Mouse (Mus musculus): ENCODE measurements at regions not wholly inside any gene's neighbourhood (a gene's known extent, or its start where the extent isn't known, plus 50 kb on each side); places are given as distances from the start of the nearest gene placed in this dataset.
A peak's percentile ranks its signal among the peaks of the same experiment; 100 is the strongest.

DNA sequence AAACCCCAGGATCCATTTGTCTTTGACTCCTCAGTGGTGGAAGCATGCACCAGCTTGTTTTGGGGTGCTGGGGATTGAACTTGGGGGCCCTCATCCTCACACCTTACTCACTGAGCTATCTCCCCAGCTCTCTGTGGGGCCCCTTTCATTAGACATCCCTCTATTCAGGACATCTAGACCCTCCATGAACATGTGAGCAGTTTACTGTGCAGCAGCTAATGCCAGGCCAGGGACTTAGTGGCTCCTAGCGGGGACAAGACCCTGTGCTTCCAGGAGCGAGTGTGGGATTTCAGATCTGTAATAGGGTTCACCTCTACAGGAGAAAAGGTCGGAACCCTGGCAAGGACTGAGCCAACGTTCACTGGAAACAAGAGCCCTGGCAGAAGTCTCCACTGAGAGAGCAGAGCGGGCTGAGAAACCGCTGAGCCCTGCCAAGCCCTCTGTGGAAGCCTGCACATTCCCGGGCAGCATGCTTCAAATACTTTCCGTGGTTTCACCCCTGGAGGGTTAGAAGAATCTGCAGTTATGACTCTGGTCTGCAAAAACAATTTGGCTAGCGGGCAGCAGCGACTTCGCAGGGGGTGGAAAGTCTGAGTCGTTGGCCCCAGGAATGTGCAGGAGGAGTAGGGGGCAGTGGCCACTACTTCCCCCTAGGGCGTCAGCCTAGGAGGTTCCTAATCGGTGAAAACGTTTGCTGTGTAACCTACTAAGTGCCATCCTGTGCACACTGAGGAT is 125.6 kb downstream of the Smad6 start:
- peak; percentile 20 to 54 for DNase-seq (ENCODE audit: inconsistent age in 2 of 2, low spot score in 1 of 2)

DNA sequence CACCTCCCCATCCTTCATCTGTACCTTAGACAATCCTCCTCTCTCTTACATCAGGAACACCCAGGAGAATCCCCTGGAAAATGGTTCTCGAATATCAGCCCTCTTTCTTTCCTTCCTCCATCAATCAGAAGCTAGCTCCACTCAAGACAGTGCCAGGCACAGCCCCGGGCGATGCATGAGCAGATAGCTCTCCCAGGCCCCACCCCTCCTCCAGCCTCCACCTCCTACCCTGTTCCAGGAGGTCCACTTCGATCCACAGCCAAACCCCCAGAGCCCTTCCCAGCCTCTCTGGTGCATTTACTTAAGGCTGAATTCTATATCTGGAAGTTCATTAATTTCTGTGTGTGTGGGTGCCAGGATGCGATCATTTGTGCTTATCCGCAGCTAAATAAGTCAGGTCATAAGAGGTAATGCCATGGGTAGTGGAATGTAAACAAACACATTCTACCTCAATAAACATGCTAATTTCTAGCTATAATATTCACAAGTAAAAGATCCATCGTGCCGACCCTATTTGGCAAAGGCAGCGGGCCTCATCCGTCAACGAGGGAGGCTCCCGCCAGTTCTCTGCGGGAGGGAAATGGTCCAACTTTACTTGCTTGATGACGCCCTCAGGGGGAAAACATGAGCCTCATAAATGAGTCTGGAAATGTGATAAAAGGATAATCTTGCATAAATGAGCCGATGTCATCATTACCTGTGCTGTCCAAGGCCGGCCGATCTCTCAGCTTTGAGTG is 129.5 kb downstream of the Smad6 start:
- no peak for DNase-seq (ENCODE audit: inconsistent age in 2 of 2, low spot score in 1 of 2)

GRCm38 (mm10) chr9:63890717-63891116 is 131.1 kb downstream of the Smad6 start:
- DNase-seq (ENCODE audit: inconsistent age in 2 of 2, low spot score in 1 of 2), result no peak

GRCm38 (mm10) chr9:63889570-63889969 is 131.8 kb upstream of the Smad3 start:
- DNase-seq (ENCODE audit: inconsistent age in 2 of 2, low spot score in 1 of 2), result no peak

- DNase-seq (ENCODE audit: inconsistent age in 2 of 2, low spot score in 1 of 2), result no peak
These were observed 127.2 kb upstream of the Smad3 start for GRCm38 (mm10) chr9:63884971-63885370.

GRCm38 (mm10) chr9:63883738-63884520 is 126.1 kb upstream of the Smad3 start:
- no peak for DNase-seq (ENCODE audit: inconsistent age in 2 of 2, low spot score in 1 of 2)

- no peak for DNase-seq (ENCODE audit: inconsistent age in 2 of 2, low spot score in 1 of 2)
These were observed 123.9 kb upstream of the Smad3 start for GRCm38 (mm10) chr9:63881692-63882091.

DNA sequence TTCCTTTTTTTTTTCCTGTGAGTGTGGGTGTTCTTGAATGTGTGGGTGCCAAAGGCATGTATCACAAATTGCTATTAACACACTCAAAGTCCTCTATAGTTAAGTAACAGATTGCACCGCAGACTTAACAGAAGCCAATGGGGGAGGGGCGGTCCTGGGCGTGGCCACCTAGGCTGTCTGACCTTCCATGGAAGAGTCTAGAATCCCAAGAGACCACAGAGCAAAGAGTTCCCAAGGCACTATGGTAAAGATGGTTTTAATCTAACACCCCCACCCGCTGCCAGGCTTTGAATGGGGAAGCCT is 123.4 kb upstream of the Smad3 start:
- no peak for DNase-seq (ENCODE audit: inconsistent age in 2 of 2, low spot score in 1 of 2)

GRCm38 (mm10) chr9:63880487-63881260 is 122.9 kb upstream of the Smad3 start:
- DNase-seq (ENCODE audit: inconsistent age in 2 of 2, low spot score in 1 of 2), result no peak

GRCm38 (mm10) chr9:63879710-63880428 is 122.1 kb upstream of the Smad3 start:
- DNase-seq (ENCODE audit: inconsistent age in 2 of 2, low spot score in 1 of 2), result no peak

GRCm38 (mm10) chr9:63877864-63878263 is 120.1 kb upstream of the Smad3 start:
- DNase-seq (ENCODE audit: inconsistent age in 2 of 2, low spot score in 1 of 2), result no peak

DNA sequence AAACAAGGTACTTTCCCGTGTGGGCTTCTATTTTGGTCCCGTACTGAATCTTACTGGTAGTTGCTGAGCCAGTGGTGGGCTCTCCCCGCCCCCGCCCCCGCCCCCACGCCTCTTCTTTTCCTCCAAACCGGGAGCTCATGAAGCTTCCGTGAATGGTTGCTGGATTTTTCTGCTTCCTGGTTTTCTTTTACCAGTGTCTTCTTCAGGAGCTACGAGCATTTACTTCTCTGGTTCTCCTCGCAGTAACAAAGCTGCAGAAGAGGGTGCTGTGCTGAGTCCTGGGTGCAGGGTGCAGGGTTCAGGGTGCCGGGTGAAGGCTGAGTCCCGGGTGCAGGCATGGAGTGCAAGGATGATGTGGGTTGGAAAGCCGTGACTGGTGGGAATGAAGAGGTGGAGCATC is 119.1 kb upstream of the Smad3 start:
- no peak for DNase-seq (ENCODE audit: inconsistent age in 2 of 2, low spot score in 1 of 2)

DNA sequence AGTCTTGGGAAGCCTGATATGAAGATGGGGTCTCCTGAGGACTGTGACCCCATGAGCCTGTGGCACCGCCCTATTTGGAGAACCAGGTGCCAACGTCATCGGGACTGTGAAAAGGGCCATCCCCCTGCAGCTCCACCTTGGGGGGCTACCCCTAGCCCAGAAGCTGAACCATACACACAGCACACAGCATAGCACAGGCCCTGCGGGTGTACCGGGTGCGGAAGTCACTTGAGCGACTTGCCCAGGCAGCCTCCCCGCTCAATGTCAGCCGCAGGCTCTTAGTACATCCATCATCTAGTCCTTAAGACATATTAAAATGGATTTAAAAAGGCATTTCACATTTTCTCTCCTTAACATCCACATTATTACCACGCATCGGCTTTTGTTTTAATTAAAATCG is 118.2 kb upstream of the Smad3 start:
- DNase-seq (ENCODE audit: inconsistent age in 2 of 2, low spot score in 1 of 2), result no peak

GRCm38 (mm10) chr9:63875193-63875592 is 117.4 kb upstream of the Smad3 start:
- no peak for DNase-seq (ENCODE audit: inconsistent age in 2 of 2, low spot score in 1 of 2)

- DNase-seq (ENCODE audit: inconsistent age in 2 of 2, low spot score in 1 of 2), result no peak
These were observed 106.6 kb upstream of the Smad3 start for GRCm38 (mm10) chr9:63864350-63864749.

DNA sequence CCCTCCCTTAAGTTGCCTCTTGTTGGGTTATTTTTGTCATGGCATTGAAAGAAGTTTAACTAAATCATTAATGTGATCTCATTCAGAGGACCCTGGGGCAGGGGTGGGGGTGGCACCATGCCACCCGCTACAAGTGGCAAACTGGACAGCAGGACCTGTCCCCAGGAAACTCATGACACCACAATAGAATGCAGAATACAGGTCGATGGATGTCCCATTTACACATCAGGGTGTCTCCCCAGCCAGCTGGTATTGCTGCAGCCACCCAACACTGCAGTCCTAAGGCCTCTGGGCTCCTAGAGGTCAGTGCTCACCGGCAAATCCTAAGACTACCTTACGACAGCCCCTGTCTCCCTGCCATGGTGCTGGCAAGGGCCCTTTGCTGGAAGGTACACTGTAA is 105.5 kb upstream of the Smad3 start:
- no peak for DNase-seq (ENCODE audit: inconsistent age in 2 of 2, low spot score in 1 of 2)

DNA sequence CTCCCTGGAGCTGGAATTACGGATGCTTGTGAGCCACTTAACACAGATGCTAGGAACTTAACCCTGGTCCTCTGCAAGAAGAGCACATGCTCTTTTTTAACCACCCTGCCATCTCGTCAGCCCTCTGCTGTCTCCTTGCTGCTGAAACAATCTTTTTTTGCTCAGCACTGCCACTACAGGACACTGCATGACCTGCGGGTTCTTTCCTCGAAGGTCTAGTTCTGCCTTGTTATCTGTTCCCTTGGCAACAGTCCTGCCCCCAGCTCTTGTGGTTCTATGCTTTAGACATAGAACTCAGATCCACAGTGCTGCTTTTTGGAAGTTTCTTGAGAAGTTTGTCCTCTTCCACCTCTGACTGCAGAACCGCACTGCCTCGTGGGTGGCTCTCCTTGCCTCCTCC is 104.6 kb upstream of the Smad3 start:
- DNase-seq (ENCODE audit: inconsistent age in 2 of 2, low spot score in 1 of 2), result peak; percentile 27 to 51

DNA sequence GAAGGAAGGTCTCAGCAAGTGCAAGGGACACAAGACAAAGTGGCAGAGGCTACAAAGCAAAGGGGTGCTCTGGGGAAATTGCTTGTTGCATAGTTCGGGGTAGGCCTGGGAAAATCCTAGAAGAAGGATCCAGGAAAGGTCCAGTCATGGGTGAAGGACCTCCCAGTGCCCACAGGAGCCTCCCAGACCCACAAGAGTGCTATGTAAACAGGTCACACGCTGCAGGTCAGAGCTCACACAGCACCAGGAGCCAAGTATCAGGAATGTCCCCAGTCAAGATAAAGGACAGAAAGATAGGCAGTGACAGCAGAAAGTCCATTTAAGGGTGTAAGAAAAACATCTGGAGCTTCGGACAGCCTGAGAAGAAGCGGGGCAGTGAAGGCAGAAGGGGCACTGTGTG is 103.6 kb upstream of the Smad3 start:
- no peak for DNase-seq (ENCODE audit: inconsistent age in 2 of 2, low spot score in 1 of 2)

GRCm38 (mm10) chr9:63860196-63860595 is 102.4 kb upstream of the Smad3 start:
- no peak for DNase-seq (ENCODE audit: inconsistent age in 2 of 2, low spot score in 1 of 2)

DNA sequence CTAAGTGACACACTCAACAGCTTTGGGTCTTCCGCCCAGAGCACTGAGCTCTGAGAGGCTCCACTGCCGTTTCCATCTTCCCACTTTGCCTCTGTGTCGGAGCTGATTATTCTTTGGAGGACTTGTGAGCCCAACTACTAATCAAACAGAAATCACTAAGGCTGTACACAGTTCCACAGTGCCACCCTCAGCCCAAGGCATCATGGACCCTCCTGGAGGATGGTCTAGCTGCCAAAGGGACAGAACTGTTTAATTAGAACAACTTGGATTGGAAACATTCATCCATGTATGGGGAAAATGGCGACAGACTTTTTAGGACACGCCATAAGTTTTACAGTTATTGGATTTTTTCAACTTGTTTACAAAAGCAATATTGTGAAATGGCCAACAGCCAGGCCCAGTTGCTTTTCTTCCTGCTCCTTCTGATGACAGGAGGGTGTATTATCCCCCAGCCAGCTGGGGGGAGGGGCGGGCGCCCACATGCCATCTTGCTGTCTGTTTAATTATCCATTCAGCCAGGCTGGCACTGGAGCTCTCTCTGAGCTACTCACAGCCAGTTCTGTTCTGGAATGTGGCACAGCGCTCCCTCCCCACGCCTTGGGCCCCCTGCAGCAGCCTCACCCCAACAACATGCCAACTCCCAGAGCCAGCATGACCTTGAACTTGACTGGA is 98.4 kb upstream of the Smad3 start:
- DNase-seq (ENCODE audit: inconsistent age in 2 of 2, low spot score in 1 of 2), result peak in 1 of 2 experiments; percentile 28
